Mouse (Mus musculus): ENCODE results near the gene Tns4. TPM values are rescaled to one million over a fixed set of nuclear protein-coding genes. Genes with fewer than 3 reads are reported as not detected.

Gene Tns4
- 0.17 and 0.25 TPM in 2 replicates for polyA plus RNA-seq (2012; rRNA removed)

GRCm38 (mm10) chr11:99089077-99089601 is at the start of gene Tns4:
Gene Tns4 (minus strand): TSS chr11:99089306.
- no peak within 1 kb of the TSS for H3K27ac ChIP-seq (ENCODE audit: insufficient read depth, low read length)
- H3K4me3 ChIP-seq (ENCODE audit: insufficient read depth, low read length) = no peak within 1 kb of the TSS
- peaks cover 1% of the 10 kb centered on the region; the same call in 1 of the 2 replicates for H3K4me1 ChIP-seq (ENCODE audit: control insufficient read depth, insufficient read depth, low read length)
- TF ChIP-seq POLR2A (IDR thresholded peaks at IDR 0.05; ENCODE audit: extremely low read depth, insufficient read depth, low read length) (no peak), CTCF (IDR thresholded peaks at IDR 0.05; ENCODE audit: extremely low read depth, insufficient read depth, low read length) (no peak)

DNA sequence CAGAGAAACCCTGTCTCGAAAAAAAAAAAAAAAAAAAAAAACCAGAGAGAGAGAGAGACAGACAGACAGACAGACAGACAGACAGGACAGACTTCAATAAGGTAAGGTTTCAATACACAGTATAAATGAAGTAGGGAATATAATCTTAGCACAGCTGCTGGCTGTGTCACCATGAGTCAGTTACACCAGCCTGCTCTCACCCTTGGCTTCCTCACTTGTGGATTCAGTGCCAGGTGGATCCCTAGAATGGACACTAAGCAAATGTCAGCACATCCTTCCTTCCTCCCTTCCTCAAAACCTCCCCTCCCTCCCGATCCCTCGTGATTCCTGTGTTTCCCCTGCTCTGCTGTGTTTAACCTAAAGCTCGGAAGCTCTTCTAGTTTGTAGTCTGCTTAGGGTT is 48.3 kb upstream of the Tns4 start:
- H3K4me3 ChIP-seq (ENCODE audit: insufficient read depth, low read length) = no peak overlapping the region
- H3K27ac ChIP-seq (ENCODE audit: insufficient read depth, low read length) = no peak overlapping the region
- TF ChIP-seq CTCF (IDR thresholded peaks at IDR 0.05; ENCODE audit: extremely low read depth, insufficient read depth, low read length) = no peak
- TF ChIP-seq POLR2A (IDR thresholded peaks at IDR 0.05; ENCODE audit: extremely low read depth, insufficient read depth, low read length) = no peak
- H3K4me1 ChIP-seq (ENCODE audit: control insufficient read depth, insufficient read depth, low read length) = peaks cover 3% of the 10 kb centered on the region; the same call in 1 of the 2 replicates

DNA sequence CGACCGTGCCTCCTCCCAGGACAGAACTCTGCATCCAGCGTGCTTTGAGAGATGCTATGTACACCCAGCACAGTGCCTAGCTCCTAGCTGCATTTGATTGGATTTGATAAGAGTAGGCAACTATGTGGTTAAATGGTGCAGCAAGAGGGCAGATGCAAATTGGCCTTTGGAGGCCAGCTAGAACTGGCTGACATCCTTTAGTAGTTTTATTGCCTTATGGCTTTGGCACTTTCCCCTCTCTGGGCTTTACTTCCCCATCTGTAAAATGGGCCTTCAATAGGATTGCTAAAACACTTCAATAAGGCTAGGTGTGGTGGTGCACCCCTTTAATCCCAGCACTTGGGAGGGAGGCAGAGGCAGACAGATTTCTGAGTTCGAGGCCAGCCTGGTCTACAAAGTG is 47.9 kb upstream of the Tns4 start:
- Histone ChIP-seq H3K27ac (ENCODE audit: insufficient read depth, low read length) (no peak overlapping the region), H3K4me1 (ENCODE audit: control insufficient read depth, insufficient read depth, low read length) (peaks cover 3% of the 10 kb centered on the region; the same call in 1 of the 2 replicates), H3K4me3 (ENCODE audit: insufficient read depth, low read length) (no peak overlapping the region)
- TF ChIP-seq CTCF (IDR thresholded peaks at IDR 0.05; ENCODE audit: extremely low read depth, insufficient read depth, low read length) (no peak), POLR2A (IDR thresholded peaks at IDR 0.05; ENCODE audit: extremely low read depth, insufficient read depth, low read length) (no peak)

DNA sequence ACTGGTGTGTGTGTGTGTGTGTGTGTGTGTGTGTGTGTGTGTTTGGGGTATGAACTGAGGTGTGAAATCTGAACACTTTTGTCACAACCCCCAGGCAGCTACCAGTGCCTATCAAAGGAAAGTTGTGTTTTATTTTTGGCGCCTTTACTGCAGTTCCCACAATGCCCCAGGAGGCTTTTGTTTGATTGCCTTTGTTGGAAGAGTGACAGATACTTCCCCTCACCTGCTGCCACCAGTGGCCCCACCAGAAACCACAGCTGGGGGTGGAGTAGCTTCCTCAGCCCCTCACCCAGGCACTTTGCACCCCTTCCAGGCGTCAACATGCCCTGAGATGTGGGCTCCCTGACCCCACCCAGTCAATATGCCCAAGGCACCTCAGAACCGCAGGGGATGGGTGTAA is 47.3 kb upstream of the Tns4 start:
- no peak overlapping the region for H3K4me3 ChIP-seq (ENCODE audit: insufficient read depth, low read length)
- 0 out of 2 replicates have a peak, but pooled peaks cover under 1% of the 10 kb centered on the region for H3K4me1 ChIP-seq (ENCODE audit: control insufficient read depth, insufficient read depth, low read length)
- H3K27ac ChIP-seq (ENCODE audit: insufficient read depth, low read length) = no peak overlapping the region
- TF ChIP-seq POLR2A (IDR thresholded peaks at IDR 0.05; ENCODE audit: extremely low read depth, insufficient read depth, low read length) (no peak), CTCF (IDR thresholded peaks at IDR 0.05; ENCODE audit: extremely low read depth, insufficient read depth, low read length) (no peak)

DNA sequence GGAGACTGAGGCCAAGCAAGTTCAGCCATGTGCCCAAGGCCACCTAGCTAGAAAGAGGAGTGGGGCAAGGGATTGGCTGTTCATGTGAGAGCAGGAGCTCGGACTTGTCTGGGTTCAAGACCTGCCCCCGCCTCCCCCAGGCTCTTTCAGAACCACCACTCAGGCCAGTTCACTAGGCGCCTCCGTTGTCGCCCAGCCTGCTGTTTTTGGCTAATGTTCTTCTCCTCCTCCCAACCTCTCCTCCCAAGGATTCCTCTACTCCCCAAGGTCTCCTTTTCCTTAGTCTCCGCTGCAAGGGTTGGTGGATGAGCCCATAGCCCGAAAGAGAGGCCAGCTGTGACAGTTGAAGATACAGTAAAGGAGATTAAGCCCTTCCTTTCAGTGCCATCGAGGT is 45.9 kb upstream of the Tns4 start:
- Histone ChIP-seq H3K4me3 (ENCODE audit: insufficient read depth, low read length) (no peak overlapping the region), H3K4me1 (ENCODE audit: control insufficient read depth, insufficient read depth, low read length) (no peaks in the 10 kb centered on the region), H3K27ac (ENCODE audit: insufficient read depth, low read length) (no peak overlapping the region)
- TF ChIP-seq POLR2A (IDR thresholded peaks at IDR 0.05; ENCODE audit: extremely low read depth, insufficient read depth, low read length) = no peak
- TF ChIP-seq CTCF (IDR thresholded peaks at IDR 0.05; ENCODE audit: extremely low read depth, insufficient read depth, low read length) = no peak

DNA sequence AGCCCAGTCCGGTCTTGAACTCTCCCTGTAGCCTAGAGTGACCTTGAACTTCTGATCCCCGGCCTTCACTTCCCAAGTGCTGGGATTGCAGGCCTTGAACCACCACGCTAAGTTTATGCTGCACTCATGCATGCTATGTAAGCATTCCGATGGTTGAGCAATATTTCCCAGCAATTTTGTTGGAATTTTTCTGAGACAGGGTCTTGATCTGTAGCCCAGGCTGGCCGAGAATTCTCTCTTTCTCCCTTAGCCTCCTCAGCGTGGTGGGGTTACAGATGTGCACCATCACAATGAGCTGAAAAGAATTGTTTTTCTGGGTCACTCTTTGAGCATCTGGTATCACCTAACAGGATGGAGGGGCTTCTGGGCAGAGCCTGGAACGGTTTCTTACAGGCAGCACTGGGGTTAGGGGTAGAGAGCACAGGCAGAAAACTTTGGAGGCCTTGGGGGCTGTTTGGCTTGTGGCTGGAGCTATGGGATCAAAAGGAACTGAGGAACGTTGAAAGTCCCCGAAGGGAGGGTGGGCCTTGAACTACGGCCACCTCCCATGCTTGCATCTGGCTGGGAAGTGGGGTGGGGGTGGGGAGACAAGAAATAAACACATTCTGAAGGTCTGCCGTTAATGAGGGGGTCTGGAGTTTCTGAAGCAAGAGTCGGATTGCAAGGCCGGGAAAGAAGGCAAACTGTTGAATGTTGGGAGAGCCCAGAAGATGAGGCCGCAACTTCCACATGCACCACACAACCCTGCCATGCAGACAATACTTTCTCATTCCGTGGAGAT is 45.4 kb upstream of the Tns4 start:
- H3K4me1 ChIP-seq (ENCODE audit: control insufficient read depth, insufficient read depth, low read length) = no peaks in the 10 kb centered on the region
- TF ChIP-seq POLR2A (IDR thresholded peaks at IDR 0.05; ENCODE audit: extremely low read depth, insufficient read depth, low read length) (no peak), CTCF (IDR thresholded peaks at IDR 0.05; ENCODE audit: extremely low read depth, insufficient read depth, low read length) (no peak)
- no peak overlapping the region for H3K27ac ChIP-seq (ENCODE audit: insufficient read depth, low read length)
- no peak overlapping the region for H3K4me3 ChIP-seq (ENCODE audit: insufficient read depth, low read length)

DNA sequence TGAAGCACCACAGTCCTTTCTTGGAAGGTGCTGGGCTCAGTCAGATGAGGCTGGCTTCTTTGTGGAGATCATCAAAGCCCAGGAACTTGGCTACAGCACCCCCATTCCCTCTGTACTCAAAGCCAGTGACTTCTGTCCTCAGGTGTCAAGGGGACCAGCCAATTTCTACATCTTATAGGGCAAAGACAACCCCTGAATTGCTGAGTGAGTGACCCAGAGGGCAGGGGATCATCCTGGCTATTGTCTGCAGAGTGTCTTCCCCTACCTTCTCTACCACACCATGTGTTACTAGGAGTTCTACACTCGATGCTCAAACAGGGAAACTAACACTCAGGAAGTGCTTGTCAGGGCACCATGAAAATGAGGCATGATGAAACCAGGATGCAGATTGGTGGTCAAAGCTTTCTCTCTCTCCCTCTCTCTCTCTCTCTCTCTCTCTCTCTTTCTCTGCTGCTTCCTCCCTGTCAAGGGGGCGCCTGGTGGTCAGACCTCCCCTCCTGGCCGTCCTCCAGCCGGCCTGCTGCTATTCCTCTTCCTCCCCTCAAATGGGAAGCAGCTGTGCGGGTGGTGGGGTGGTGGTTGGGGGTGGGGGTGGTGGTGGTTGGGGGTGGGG is 44.3 kb upstream of the Tns4 start:
- H3K27ac ChIP-seq (ENCODE audit: insufficient read depth, low read length) = no peak overlapping the region
- no peak overlapping the region for H3K4me3 ChIP-seq (ENCODE audit: insufficient read depth, low read length)
- H3K4me1 ChIP-seq (ENCODE audit: control insufficient read depth, insufficient read depth, low read length) = no peaks in the 10 kb centered on the region
- TF ChIP-seq CTCF (IDR thresholded peaks at IDR 0.05; ENCODE audit: extremely low read depth, insufficient read depth, low read length) = no peak
- no peak for TF ChIP-seq POLR2A (IDR thresholded peaks at IDR 0.05; ENCODE audit: extremely low read depth, insufficient read depth, low read length)

GRCm38 (mm10) chr11:99132091-99132730 is 43.1 kb upstream of the Tns4 start:
- Histone ChIP-seq H3K4me3 (ENCODE audit: insufficient read depth, low read length) (no peak overlapping the region), H3K4me1 (ENCODE audit: control insufficient read depth, insufficient read depth, low read length) (peaks cover 3% of the 10 kb centered on the region; the same call in 1 of the 2 replicates), H3K27ac (ENCODE audit: insufficient read depth, low read length) (no peak overlapping the region)
- TF ChIP-seq POLR2A (IDR thresholded peaks at IDR 0.05; ENCODE audit: extremely low read depth, insufficient read depth, low read length) (no peak), CTCF (IDR thresholded peaks at IDR 0.05; ENCODE audit: extremely low read depth, insufficient read depth, low read length) (no peak)

DNA sequence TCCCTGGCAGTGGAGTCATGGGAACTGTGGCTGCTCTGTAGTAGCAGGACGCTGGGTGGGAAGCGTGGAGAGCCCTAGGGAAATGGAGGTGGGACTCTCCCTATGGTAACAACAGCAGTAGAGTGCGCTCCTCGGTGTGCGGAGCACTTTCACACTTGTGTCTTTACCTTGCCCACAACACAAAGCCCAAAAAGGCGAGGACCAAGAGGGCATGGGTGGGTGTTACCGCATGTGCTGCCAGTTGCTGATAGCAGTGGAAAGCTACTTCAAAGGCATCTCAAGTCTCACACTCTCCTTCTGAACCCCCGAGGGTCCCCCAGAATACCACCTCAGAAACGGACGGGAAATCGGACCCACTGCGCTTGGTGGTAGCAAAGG is 42.3 kb upstream of the Tns4 start:
- no peak for TF ChIP-seq POLR2A (IDR thresholded peaks at IDR 0.05; ENCODE audit: extremely low read depth, insufficient read depth, low read length)
- no peak for TF ChIP-seq CTCF (IDR thresholded peaks at IDR 0.05; ENCODE audit: extremely low read depth, insufficient read depth, low read length)
- peaks cover 4% of the 10 kb centered on the region; the same call in 1 of the 2 replicates for H3K4me1 ChIP-seq (ENCODE audit: control insufficient read depth, insufficient read depth, low read length)
- no peak overlapping the region for H3K27ac ChIP-seq (ENCODE audit: insufficient read depth, low read length)
- H3K4me3 ChIP-seq (ENCODE audit: insufficient read depth, low read length) = no peak overlapping the region
